Mouse (Mus musculus): Measurements from ENCODE around the gene Mctp1. TPM values are rescaled to one million over a fixed set of nuclear protein-coding genes. Genes with fewer than 3 reads are reported as not detected.

Gene Mctp1
- polyA plus RNA-seq, 1 experiment from 2014 or later: 1.8 TPM

- H3K4me3 ChIP-seq: no peak overlapping the region
Measured at GRCm38 (mm10) chr13:76854306-76854705, 470.0 kb downstream of the Mctp1 start.

GRCm38 (mm10) chr13:76855021-76855420 is 470.7 kb downstream of the Mctp1 start:
- no peak for ATAC-seq (ENCODE audit: insufficient number of reproducible peaks, low FRiP score, low TSS enrichment, low read depth)
- WGBS: 63% methylated on average over 3 of the region's 3 CpGs
- Histone ChIP-seq H3K27me3 (no peaks in the 10 kb centered on the region), H3K36me3 (no peaks in the 10 kb centered on the region), H3K4me3 (no peak overlapping the region), H3K4me1 (no peaks in the 10 kb centered on the region), H3K9ac (no peak overlapping the region), H3K27ac (no peak overlapping the region), H3K4me2 (no peak overlapping the region), H3K9me3 (no peaks in the 10 kb centered on the region)

More at GRCm38 (mm10) chr13:76854306-76854705, 470.0 kb downstream of the Mctp1 start:
- WGBS: 33% methylated on average over 1 of the region's 1 CpGs
- Histone ChIP-seq H3K27me3 (no peaks in the 10 kb centered on the region), H3K9ac (no peak overlapping the region), H3K9me3 (no peaks in the 10 kb centered on the region), H3K27ac (no peak overlapping the region), H3K4me1 (no peaks in the 10 kb centered on the region), H3K36me3 (no peaks in the 10 kb centered on the region), H3K4me2 (no peak overlapping the region)
- ATAC-seq (ENCODE audit: insufficient number of reproducible peaks, low FRiP score, low TSS enrichment, low read depth): no peak

DNA sequence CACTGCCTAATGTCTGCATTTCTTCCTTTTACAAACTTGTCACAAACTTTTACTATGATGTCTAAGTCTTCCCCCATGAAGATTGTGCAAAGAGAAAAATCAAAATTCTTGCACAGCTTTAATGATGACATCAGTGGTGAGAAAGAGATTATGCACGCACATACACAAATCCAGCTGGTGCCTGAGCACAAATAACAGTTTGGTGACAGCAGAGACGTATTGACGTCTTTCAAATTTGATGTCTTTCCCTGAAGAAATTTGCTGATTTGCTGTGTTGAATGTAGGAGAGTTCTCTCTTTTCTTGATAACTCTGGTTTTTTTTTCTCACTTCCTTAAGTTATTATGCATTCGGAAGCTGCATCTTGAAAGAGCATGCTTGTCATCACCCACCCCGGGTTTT is 472.7 kb downstream of the Mctp1 start:
- Histone ChIP-seq H3K9ac (no peak overlapping the region), H3K4me1 (no peaks in the 10 kb centered on the region), H3K9me3 (no peaks in the 10 kb centered on the region), H3K27me3 (no peaks in the 10 kb centered on the region), H3K36me3 (no peaks in the 10 kb centered on the region), H3K4me2 (no peak overlapping the region), H3K4me3 (no peak overlapping the region), H3K27ac (no peak overlapping the region)
- ATAC-seq (ENCODE audit: insufficient number of reproducible peaks, low FRiP score, low TSS enrichment, low read depth): no peak
- 72% methylated on average over 5 of the region's 5 CpGs for WGBS

DNA sequence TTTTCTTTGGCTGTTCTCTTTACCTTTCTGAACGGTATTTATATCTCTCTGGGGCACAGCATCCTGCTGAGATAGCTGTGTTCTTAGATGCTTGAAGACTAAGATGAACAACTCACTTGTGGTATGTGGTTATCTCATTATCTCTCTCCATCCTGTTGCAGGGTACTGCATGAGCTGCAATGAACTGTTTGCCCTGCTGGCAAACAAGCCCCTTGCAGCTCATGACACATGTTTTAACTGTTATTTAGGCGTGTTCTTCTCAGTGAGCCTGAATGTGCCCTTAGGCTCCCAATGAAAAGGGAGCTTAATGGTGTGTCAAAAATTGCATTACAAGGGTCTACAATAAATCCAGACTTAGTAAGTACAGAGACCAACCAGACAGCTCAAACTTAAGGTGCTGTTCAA is 473.7 kb downstream of the Mctp1 start:
- H3K9me3 ChIP-seq: no peaks in the 10 kb centered on the region
- no peaks in the 10 kb centered on the region for H3K27me3 ChIP-seq
- ATAC-seq (ENCODE audit: insufficient number of reproducible peaks, low FRiP score, low TSS enrichment, low read depth): no peak
- no peak overlapping the region for H3K9ac ChIP-seq
- no peak overlapping the region for H3K4me2 ChIP-seq
- 15% methylated on average over 2 of the region's 2 CpGs for WGBS
- H3K27ac ChIP-seq: no peak overlapping the region
- no peak overlapping the region for H3K4me3 ChIP-seq
- no peaks in the 10 kb centered on the region for H3K4me1 ChIP-seq
- H3K36me3 ChIP-seq: no peaks in the 10 kb centered on the region

DNA sequence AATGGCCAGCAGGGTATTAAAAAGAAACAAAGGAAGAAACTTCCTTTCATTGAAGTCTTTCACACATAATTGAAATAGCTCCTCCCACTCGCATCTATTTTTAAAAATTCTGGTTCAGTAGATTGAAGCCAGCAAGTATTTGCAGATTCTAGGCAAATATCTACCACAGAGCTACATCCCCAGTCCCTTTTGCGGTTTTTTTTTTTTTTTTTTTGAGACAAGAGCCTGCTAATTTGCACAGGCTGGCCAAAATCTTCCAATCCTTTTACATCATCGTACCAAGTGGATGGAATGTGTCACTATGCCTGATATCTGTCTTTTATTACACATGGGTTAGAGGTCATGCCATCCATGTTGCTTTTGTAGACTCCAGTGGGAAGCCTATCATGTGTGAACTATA is 486.0 kb downstream of the Mctp1 start:
- WGBS: 85% methylated on average over 3 of the region's 3 CpGs
- no peaks in the 10 kb centered on the region for H3K27me3 ChIP-seq
- H3K9me3 ChIP-seq: no peaks in the 10 kb centered on the region
- ATAC-seq (ENCODE audit: insufficient number of reproducible peaks, low FRiP score, low TSS enrichment, low read depth): no peak
- H3K27ac ChIP-seq: no peak overlapping the region
- no peak overlapping the region for H3K9ac ChIP-seq
- H3K4me2 ChIP-seq: no peak overlapping the region
- no peaks in the 10 kb centered on the region for H3K4me1 ChIP-seq
- H3K36me3 ChIP-seq: no peaks in the 10 kb centered on the region
- no peak overlapping the region for H3K4me3 ChIP-seq

DNA sequence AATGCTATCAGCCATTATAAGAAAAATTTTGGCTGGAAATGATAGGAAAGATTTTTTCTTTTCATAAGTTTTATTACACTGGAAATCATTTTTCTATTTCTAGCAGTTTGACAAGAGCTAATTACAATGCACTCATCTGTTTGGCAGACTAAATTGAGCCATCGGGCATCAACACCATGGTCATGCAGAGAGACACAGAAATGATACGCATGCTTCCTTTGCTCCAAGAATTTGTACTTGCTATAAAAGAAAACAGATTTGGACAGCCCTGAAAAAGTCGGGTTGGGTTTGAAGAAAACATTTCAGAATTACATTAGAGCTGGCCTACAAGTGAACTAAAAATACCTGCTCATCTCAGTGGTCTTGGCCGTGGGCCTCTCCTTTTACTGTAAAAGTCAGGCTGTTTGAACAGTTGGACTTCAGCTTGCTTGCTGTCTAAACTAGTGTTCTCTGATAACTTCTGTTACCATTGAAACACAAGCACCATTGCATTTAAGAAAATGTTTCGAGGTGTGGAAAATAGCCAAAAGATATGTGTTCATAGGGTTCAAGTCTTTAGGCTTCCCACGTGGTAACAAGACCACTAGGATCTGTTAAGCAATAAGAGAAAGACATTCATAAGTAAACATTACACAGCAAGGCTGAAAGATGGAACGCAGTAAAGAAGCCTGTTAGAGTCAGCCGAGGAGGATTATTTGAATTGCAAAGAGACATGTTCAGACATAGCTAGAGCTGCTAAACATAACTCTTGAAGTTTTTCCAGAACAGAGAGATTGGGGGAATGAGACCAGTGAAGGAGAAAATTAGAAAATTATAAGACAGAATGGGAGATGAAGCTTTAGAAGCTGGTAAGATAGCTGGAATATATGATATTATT is 493.8 kb downstream of the Mctp1 start:
- Histone ChIP-seq H3K4me2 (no peak overlapping the region), H3K4me1 (no peaks in the 10 kb centered on the region), H3K36me3 (no peaks in the 10 kb centered on the region), H3K9ac (no peak overlapping the region), H3K27ac (no peak overlapping the region), H3K9me3 (no peaks in the 10 kb centered on the region), H3K4me3 (no peak overlapping the region), H3K27me3 (no peaks in the 10 kb centered on the region)
- 70% methylated on average over 8 of the region's 8 CpGs for WGBS
- ATAC-seq (ENCODE audit: insufficient number of reproducible peaks, low FRiP score, low TSS enrichment, low read depth): no peak

- Histone ChIP-seq H3K27me3 (no peaks in the 10 kb centered on the region), H3K9me3 (no peaks in the 10 kb centered on the region), H3K4me2 (no peak overlapping the region), H3K36me3 (no peaks in the 10 kb centered on the region), H3K9ac (no peak overlapping the region), H3K27ac (no peak overlapping the region), H3K4me3 (no peak overlapping the region), H3K4me1 (no peaks in the 10 kb centered on the region)
- WGBS: 30% methylated on average over 3 of the region's 3 CpGs
- no peak for ATAC-seq (ENCODE audit: insufficient number of reproducible peaks, low FRiP score, low TSS enrichment, low read depth)
Measured at GRCm38 (mm10) chr13:76879008-76879407, 494.7 kb downstream of the Mctp1 start.

DNA sequence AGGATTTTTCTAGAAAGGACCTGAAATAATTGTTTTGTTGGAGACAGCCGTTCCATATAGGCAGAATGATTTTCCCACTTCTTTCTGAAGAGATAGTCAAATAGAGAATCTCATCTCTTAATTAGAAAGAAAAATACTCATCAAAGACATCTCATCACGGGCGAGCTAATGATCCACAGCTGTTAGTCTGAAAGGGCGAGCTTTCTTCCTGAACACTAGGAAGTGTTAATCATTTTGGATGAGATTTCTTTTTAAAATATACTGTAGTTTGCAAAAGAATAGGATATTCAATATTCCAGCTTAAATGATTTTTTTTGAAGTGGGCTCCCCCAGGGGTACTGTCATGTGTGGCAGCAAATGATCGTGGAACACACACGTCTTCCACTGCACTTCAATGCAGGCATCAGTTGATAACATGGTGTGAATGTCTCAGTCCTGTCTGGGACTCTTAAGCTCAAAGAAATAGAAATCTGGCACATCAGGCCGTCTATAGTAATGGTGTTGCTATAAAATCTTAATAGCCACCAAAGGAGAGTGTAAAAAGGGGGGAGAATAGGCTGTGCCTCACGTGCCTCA is 500.3 kb downstream of the Mctp1 start:
- H3K4me1 ChIP-seq: no peaks in the 10 kb centered on the region
- no peak overlapping the region for H3K27ac ChIP-seq
- no peak overlapping the region for H3K4me3 ChIP-seq
- no peaks in the 10 kb centered on the region for H3K9me3 ChIP-seq
- no peaks in the 10 kb centered on the region for H3K36me3 ChIP-seq
- H3K4me2 ChIP-seq: no peak overlapping the region
- H3K9ac ChIP-seq: no peak overlapping the region
- 51% methylated on average over 8 of the region's 8 CpGs for WGBS
- no peak for ATAC-seq (ENCODE audit: insufficient number of reproducible peaks, low FRiP score, low TSS enrichment, low read depth)
- no peaks in the 10 kb centered on the region for H3K27me3 ChIP-seq

DNA sequence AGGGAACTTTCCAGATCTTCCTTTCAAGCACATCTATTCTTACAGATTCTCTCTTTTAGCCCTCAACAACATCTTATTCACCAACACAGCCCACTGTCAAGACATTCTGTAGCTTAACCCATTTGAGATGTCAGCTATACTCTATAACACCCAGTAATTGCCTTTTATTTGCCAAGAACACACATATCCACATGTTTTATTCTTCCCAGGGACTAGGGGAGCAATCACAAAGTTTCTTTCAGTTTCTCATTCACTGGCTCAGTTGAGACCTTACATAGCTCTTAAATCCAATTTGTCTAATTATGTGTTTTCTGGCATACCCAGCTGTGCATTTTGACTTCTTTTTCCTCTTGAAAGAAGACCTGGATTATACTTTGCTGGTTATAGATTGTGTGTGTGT is 508.7 kb downstream of the Mctp1 start:
- Histone ChIP-seq H3K27me3 (no peaks in the 10 kb centered on the region), H3K9ac (no peak overlapping the region), H3K36me3 (no peaks in the 10 kb centered on the region), H3K4me3 (no peak overlapping the region), H3K9me3 (no peaks in the 10 kb centered on the region), H3K4me1 (no peaks in the 10 kb centered on the region), H3K4me2 (no peak overlapping the region), H3K27ac (no peak overlapping the region)
- no peak for ATAC-seq (ENCODE audit: insufficient number of reproducible peaks, low FRiP score, low TSS enrichment, low read depth)

GRCm38 (mm10) chr13:76895770-76896456 is 511.6 kb downstream of the Mctp1 start:
- ATAC-seq (ENCODE audit: insufficient number of reproducible peaks, low FRiP score, low TSS enrichment, low read depth): no peak
- no peaks in the 10 kb centered on the region for H3K36me3 ChIP-seq
- H3K27ac ChIP-seq: no peak overlapping the region
- 83% methylated on average over 4 of the region's 4 CpGs for WGBS
- H3K4me1 ChIP-seq: no peaks in the 10 kb centered on the region
- H3K9me3 ChIP-seq: no peaks in the 10 kb centered on the region
- no peak overlapping the region for H3K4me2 ChIP-seq
- H3K4me3 ChIP-seq: no peak overlapping the region
- no peak overlapping the region for H3K9ac ChIP-seq
- no peaks in the 10 kb centered on the region for H3K27me3 ChIP-seq

GRCm38 (mm10) chr13:76896457-76896790 is 512.1 kb downstream of the Mctp1 start:
- H3K36me3 ChIP-seq: no peaks in the 10 kb centered on the region
- H3K4me1 ChIP-seq: no peaks in the 10 kb centered on the region
- no peak overlapping the region for H3K9ac ChIP-seq
- no peak overlapping the region for H3K27ac ChIP-seq
- H3K27me3 ChIP-seq: no peaks in the 10 kb centered on the region
- no peak overlapping the region for H3K4me2 ChIP-seq
- no peak overlapping the region for H3K4me3 ChIP-seq
- H3K9me3 ChIP-seq: no peaks in the 10 kb centered on the region
- 73% methylated on average over 1 of the region's 1 CpGs for WGBS
- no peak for ATAC-seq (ENCODE audit: insufficient number of reproducible peaks, low FRiP score, low TSS enrichment, low read depth)

- no peak for ATAC-seq (ENCODE audit: insufficient number of reproducible peaks, low FRiP score, low TSS enrichment, low read depth)
- Histone ChIP-seq H3K36me3 (no peaks in the 10 kb centered on the region), H3K4me3 (no peak overlapping the region), H3K27me3 (no peaks in the 10 kb centered on the region), H3K4me2 (no peak overlapping the region), H3K27ac (no peak overlapping the region), H3K4me1 (no peaks in the 10 kb centered on the region), H3K9ac (no peak overlapping the region), H3K9me3 (no peaks in the 10 kb centered on the region)
- 71% methylated on average over 1 of the region's 1 CpGs for WGBS
Measured at GRCm38 (mm10) chr13:76918321-76918720, 534.0 kb downstream of the Mctp1 start.

Data from limb, embryonic 15.5 days (tissue).